Mouse (Mus musculus) megakaryocyte, embryonic 14.5 days (primary cell): ENCODE results near the gene Lyve1. TPM values are rescaled to one million over a fixed set of nuclear protein-coding genes. Genes with fewer than 3 reads are reported as not detected.
A peak's percentile ranks its signal among the peaks of the same experiment; 100 is the strongest.

Experiments used
- H3K27me3 ChIP-seq: replicated peaks from 2 replicates; pipeline ENCODE3; 2012; ENCODE audit warnings: inconsistent platforms
- H3K36me3 ChIP-seq: replicated peaks from 2 replicates; pipeline ENCODE3; 2012; ENCODE audit warnings: low read length, inconsistent platforms, mixed read lengths
- H3K4me1 ChIP-seq: 2 replicates; pipeline ENCODE4 v1.6.1; 2012; ENCODE audit warnings: inconsistent platforms
- H3K4me3 ChIP-seq: replicated peaks from 2 replicates; pipeline ENCODE3; 2012; ENCODE audit warnings: moderate library complexity, mild to moderate bottlenecking, inconsistent platforms
- H3K9me3 ChIP-seq: 2 replicates; pipeline ENCODE4 v1.6.1; 2012; ENCODE audit warnings: inconsistent platforms
- FLI1 ChIP-seq: IDR thresholded peaks from 2 replicates; pipeline ENCODE4 v1.6.1; 2012; ENCODE audit warnings: low read length, inconsistent platforms, mixed read lengths
- GATA1 ChIP-seq: IDR thresholded peaks from 3 replicates; pipeline ENCODE4 v1.6.1; 2012; ENCODE audit warnings: mixed read lengths, low read length, inconsistent platforms, borderline replicate concordance
- polyA plus RNA-seq: library from polyadenylated mRNA; stranded (reverse); fragments of >175 nt; gene quantifications from 2 replicates; pipeline ENCODE4 v1.2.3, GENCODE M21; 2012; ENCODE audit warnings: low replicate concordance; ENCODE audit not compliant: insufficient read depth

The Lyve1 gene
- polyA plus RNA-seq, 1 experiment: 1.7 TPM

- Histone ChIP-seq H3K27me3 (no peaks in the 10 kb centered on the region), H3K9me3 (no peaks in the 10 kb centered on the region), H3K4me3 (no peak overlapping the region), H3K4me1 (peaks cover 41% of the 10 kb centered on the region), H3K36me3 (peaks cover 97% of the 10 kb centered on the region)
- no peak for TF ChIP-seq GATA1
- TF ChIP-seq FLI1: no peak
These were observed 44.8 kb downstream of the Lyve1 start for GRCm38 (mm10) chr7:110818206-110818605.

- no peaks in the 10 kb centered on the region for H3K9me3 ChIP-seq
- H3K4me1 ChIP-seq: peaks cover 25% of the 10 kb centered on the region
- no peak overlapping the region for H3K4me3 ChIP-seq
- peaks cover 97% of the 10 kb centered on the region for H3K36me3 ChIP-seq
- no peak for TF ChIP-seq FLI1
- no peak for TF ChIP-seq GATA1
- H3K27me3 ChIP-seq: no peaks in the 10 kb centered on the region
These were observed 47.0 kb downstream of the Lyve1 start for GRCm38 (mm10) chr7:110816037-110816436.

- Histone ChIP-seq H3K4me1 (peaks cover 28% of the 10 kb centered on the region), H3K27me3 (no peaks in the 10 kb centered on the region), H3K9me3 (no peaks in the 10 kb centered on the region), H3K36me3 (peaks cover 97% of the 10 kb centered on the region), H3K4me3 (no peak overlapping the region)
- TF ChIP-seq FLI1: no peak
- no peak for TF ChIP-seq GATA1
These were observed 49.1 kb downstream of the Lyve1 start for GRCm38 (mm10) chr7:110813983-110814382.

- Histone ChIP-seq H3K9me3 (no peaks in the 10 kb centered on the region), H3K36me3 (peaks cover 94% of the 10 kb centered on the region), H3K4me3 (no peak overlapping the region), H3K27me3 (peaks cover 3% of the 10 kb centered on the region), H3K4me1 (peaks cover 31% of the 10 kb centered on the region)
- TF ChIP-seq GATA1: no peak
- TF ChIP-seq FLI1: no peak
These were observed 51.5 kb downstream of the Lyve1 start for GRCm38 (mm10) chr7:110811529-110811928.

- no peak for TF ChIP-seq GATA1
- no peak for TF ChIP-seq FLI1
These were observed 52.0 kb downstream of the Lyve1 start for GRCm38 (mm10) chr7:110810995-110811394.

GRCm38 (mm10) chr7:110809585-110810557 lies 53.2 kb downstream of the Lyve1 start:
- Histone ChIP-seq H3K9me3 (no peaks in the 10 kb centered on the region), H3K4me3 (peak overlapping the region; percentile 24), H3K36me3 (peaks cover 92% of the 10 kb centered on the region), H3K27me3 (peaks cover 9% of the 10 kb centered on the region), H3K4me1 (peaks cover 27% of the 10 kb centered on the region)
- no peak for TF ChIP-seq FLI1
- TF ChIP-seq GATA1: no peak

More at GRCm38 (mm10) chr7:110810995-110811394, 52.0 kb downstream of the Lyve1 start:
- Histone ChIP-seq H3K4me3 (no peak overlapping the region), H3K27me3 (peaks cover 3% of the 10 kb centered on the region), H3K9me3 (no peaks in the 10 kb centered on the region), H3K4me1 (peaks cover 28% of the 10 kb centered on the region), H3K36me3 (peaks cover 92% of the 10 kb centered on the region)

- peaks cover 92% of the 10 kb centered on the region for H3K36me3 ChIP-seq
- TF ChIP-seq FLI1 (no peak), GATA1 (no peak)
- H3K4me3 ChIP-seq: no peak overlapping the region
- no peaks in the 10 kb centered on the region for H3K9me3 ChIP-seq
- H3K4me1 ChIP-seq: peaks cover 34% of the 10 kb centered on the region
- peaks cover 9% of the 10 kb centered on the region for H3K27me3 ChIP-seq
These were observed 54.1 kb downstream of the Lyve1 start for GRCm38 (mm10) chr7:110808962-110809361.

- H3K36me3 ChIP-seq: peaks cover 92% of the 10 kb centered on the region
- TF ChIP-seq GATA1: no peak
- no peak for TF ChIP-seq FLI1
- H3K4me1 ChIP-seq: peaks cover 35% of the 10 kb centered on the region
These were observed 55.5 kb downstream of the Lyve1 start for GRCm38 (mm10) chr7:110807460-110808030.

GRCm38 (mm10) chr7:110804266-110804665 lies 58.8 kb downstream of the Lyve1 start:
- Histone ChIP-seq H3K4me1 (peaks cover 33% of the 10 kb centered on the region), H3K36me3 (peaks cover 82% of the 10 kb centered on the region)
- TF ChIP-seq GATA1: no peak
- no peak for TF ChIP-seq FLI1

More at GRCm38 (mm10) chr7:110807460-110808030, 55.5 kb downstream of the Lyve1 start:
- Histone ChIP-seq H3K4me3 (no peak overlapping the region), H3K27me3 (peaks cover 19% of the 10 kb centered on the region), H3K9me3 (no peaks in the 10 kb centered on the region)

GRCm38 (mm10) chr7:110803131-110803530 lies 59.9 kb downstream of the Lyve1 start:
- no peak overlapping the region for H3K4me3 ChIP-seq
- TF ChIP-seq FLI1 (no peak), GATA1 (no peak)
- peaks cover 75% of the 10 kb centered on the region for H3K36me3 ChIP-seq

More at GRCm38 (mm10) chr7:110804266-110804665, 58.8 kb downstream of the Lyve1 start:
- H3K4me3 ChIP-seq: no peak overlapping the region
- peaks cover 25% of the 10 kb centered on the region for H3K27me3 ChIP-seq
- H3K9me3 ChIP-seq: no peaks in the 10 kb centered on the region

More at GRCm38 (mm10) chr7:110803131-110803530, 59.9 kb downstream of the Lyve1 start:
- no peaks in the 10 kb centered on the region for H3K9me3 ChIP-seq
- peaks cover 28% of the 10 kb centered on the region for H3K27me3 ChIP-seq
- peaks cover 35% of the 10 kb centered on the region for H3K4me1 ChIP-seq
